Mouse (Mus musculus) MEL (cell line): ENCODE results near the gene Ren1. TPM values are rescaled to one million over a fixed set of nuclear protein-coding genes. Genes with fewer than 3 reads are reported as not detected.

Experiments
- DNase-seq: peaks from one replicate; pipeline ENCODE4 v3.0.0; 2011; ENCODE audit warnings: low read depth, low spot score
- H3K27ac ChIP-seq: 2 replicates; pipeline ENCODE4 v1.5.1; 2012; ENCODE audit warnings: low read depth, mild to moderate bottlenecking, control low read depth, low read length, moderate library complexity; ENCODE audit not compliant: control insufficient read depth
- H3K27me3 ChIP-seq, 2 experiments: fragments of 150-350 bp in 1 of 2; sonication (generic) in 1 of 2; 2 replicates each; pipeline ENCODE4 v1.6.1; 2012; ENCODE audit warnings: low read length in 2 of 2, mild to moderate bottlenecking in 2 of 2, improper control_type of control experiment in 1 of 2, moderate library complexity in 1 of 2; ENCODE audit not compliant: insufficient read depth in 2 of 2, control insufficient read depth in 1 of 2
- H3K36me3 ChIP-seq, 2 experiments: 2 replicates each; pipeline ENCODE4 v1.6.1; 2012 to 2014; ENCODE audit warnings: low read length in 2 of 2, improper control_type of control experiment in 1 of 2, inconsistent platforms in 1 of 2, mild to moderate bottlenecking in 1 of 2; ENCODE audit not compliant: insufficient read depth in 2 of 2, control insufficient read depth in 1 of 2
- H3K4me1 ChIP-seq, 2 experiments: fragments of 150-350 bp in 1 of 2; sonication (generic) in 1 of 2; 2 replicates each; pipeline ENCODE4 v1.6.1; 2012; ENCODE audit warnings: low read length in 2 of 2, improper control_type of control experiment in 1 of 2, mild to moderate bottlenecking in 1 of 2; ENCODE audit not compliant: insufficient read depth in 2 of 2, control insufficient read depth in 1 of 2
- H3K4me3 ChIP-seq, 2 experiments: fragments of 150-350 bp in 1 of 2; sonication (generic) in 1 of 2; 2 replicates each; pipeline ENCODE4 v1.5.1; 2012; ENCODE audit warnings: low read depth in 2 of 2, low read length in 2 of 2, mild to moderate bottlenecking in 2 of 2, moderate library complexity in 2 of 2, control low read depth in 1 of 2, improper control_type of control experiment in 1 of 2; ENCODE audit not compliant: control insufficient read depth in 1 of 2, insufficient read depth in 1 of 2
- H3K79me2 ChIP-seq: 2 replicates; pipeline ENCODE4 v1.6.1; 2012; ENCODE audit warnings: mild to moderate bottlenecking, low read length, moderate library complexity; ENCODE audit not compliant: control insufficient read depth, poor library complexity, insufficient read depth
- H3K9ac ChIP-seq: 2 replicates; pipeline ENCODE4 v1.6.1; 2012; ENCODE audit warnings: low read depth, mild to moderate bottlenecking, control low read depth, low read length, moderate library complexity; ENCODE audit not compliant: control insufficient read depth, poor library complexity, severe bottlenecking
- H3K9me3 ChIP-seq: fragments of 150-350 bp; sonication (generic); replicated peaks from 2 replicates; pipeline ENCODE4 v1.6.1; 2012; ENCODE audit warnings: mild to moderate bottlenecking, low read length, improper control_type of control experiment, moderate library complexity; ENCODE audit not compliant: insufficient read depth
- CHD2 ChIP-seq: IDR thresholded peaks from 2 replicates; pipeline ENCODE4 v1.6.1; 2011; ENCODE audit warnings: low read length, improper control_type of control experiment
- EP300 ChIP-seq, 2 experiments: IDR thresholded peaks; 2 replicates each; pipeline ENCODE4 v1.6.1; 2011; ENCODE audit warnings: improper control_type of control experiment in 2 of 2, low read length in 2 of 2, low read depth in 1 of 2, mild to moderate bottlenecking in 1 of 2
- ETS1 ChIP-seq: IDR thresholded peaks from 2 replicates; pipeline ENCODE4 v1.6.1; 2012; ENCODE audit warnings: low read depth, mild to moderate bottlenecking, inconsistent platforms, low read length, improper control_type of control experiment, moderate library complexity
- KAT2A ChIP-seq: conservative IDR thresholded peaks from 2 replicates; pipeline ENCODE4 v1.6.1; 2012; ENCODE audit warnings: low read depth, low read length, improper control_type of control experiment, inconsistent platforms
- MAFK ChIP-seq: IDR thresholded peaks from 2 replicates; pipeline ENCODE4 v1.6.1; 2011; ENCODE audit warnings: low read depth, mild to moderate bottlenecking, low read length, improper control_type of control experiment, borderline replicate concordance
- MAX ChIP-seq: IDR thresholded peaks from 2 replicates; pipeline ENCODE4 v1.6.1; 2011; ENCODE audit warnings: low read length, improper control_type of control experiment
- MEF2A ChIP-seq: IDR thresholded peaks from 2 replicates; pipeline ENCODE4 v1.6.1; 2014; ENCODE audit warnings: low read depth, mild to moderate bottlenecking, inconsistent platforms, low read length, improper control_type of control experiment; ENCODE audit not compliant: poor library complexity, insufficient replicate concordance, severe bottlenecking; ENCODE audit errors: extremely low read depth
- MYB ChIP-seq: IDR thresholded peaks from 2 replicates; pipeline ENCODE4 v1.6.1; 2011; ENCODE audit warnings: mild to moderate bottlenecking, low read depth, low read length, improper control_type of control experiment
- MYC ChIP-seq: IDR thresholded peaks from 2 replicates; pipeline ENCODE4 v1.6.1; 2011; ENCODE audit warnings: low read depth, mild to moderate bottlenecking, low read length, improper control_type of control experiment, moderate library complexity
- POLR2A ChIP-seq, 2 experiments: IDR thresholded peaks; 2 replicates each; pipeline ENCODE4 v1.6.1; 2011 to 2012; ENCODE audit warnings: low read length in 2 of 2, mild to moderate bottlenecking in 2 of 2, control low read depth in 1 of 2, improper control_type of control experiment in 1 of 2, low read depth in 1 of 2, moderate library complexity in 1 of 2; ENCODE audit not compliant: control insufficient read depth in 1 of 2, insufficient read depth in 1 of 2, poor library complexity in 1 of 2
- POLR2AphosphoS2 ChIP-seq: IDR thresholded peaks from 2 replicates; pipeline ENCODE4 v1.6.1; 2011; ENCODE audit warnings: low read length, improper control_type of control experiment
- RAD21 ChIP-seq: IDR thresholded peaks from 2 replicates; pipeline ENCODE4 v1.6.1; 2011; ENCODE audit warnings: mild to moderate bottlenecking, low read depth, low read length, improper control_type of control experiment
- RCOR1 ChIP-seq: IDR thresholded peaks from 2 replicates; pipeline ENCODE4 v1.6.1; 2012; ENCODE audit warnings: low read depth, mild to moderate bottlenecking, inconsistent platforms, low read length, improper control_type of control experiment
- TAL1 ChIP-seq: IDR thresholded peaks from 2 replicates; pipeline ENCODE4 v1.6.1; 2012; ENCODE audit warnings: mild to moderate bottlenecking, inconsistent platforms, low read length, moderate library complexity, mixed read lengths
- TBP ChIP-seq: IDR thresholded peaks from 2 replicates; pipeline ENCODE4 v1.8.0; 2011; ENCODE audit warnings: low read depth, low read length, improper control_type of control experiment
- ZNF384 ChIP-seq: IDR thresholded peaks from 2 replicates; pipeline ENCODE4 v1.6.1; 2012; ENCODE audit warnings: low read depth, mild to moderate bottlenecking, inconsistent platforms, low read length, improper control_type of control experiment
- polyA plus RNA-seq, 2 experiments: library from polyadenylated mRNA; stranded (reverse) in 1 of 2; unstranded in 1 of 2; fragments of >175 nt in 1 of 2; fragments of >200 nt in 1 of 2; gene quantifications; 2 replicates each; pipeline versions ENCODE4 v1.2.1 to v1.2.4; 2012; ENCODE audit warnings: low replicate concordance in 2 of 2, low read depth in 1 of 2; ENCODE audit not compliant: insufficient read length in 2 of 2, insufficient read depth in 1 of 2, missing spikeins in 1 of 2
- total RNA-seq: library from RNA; depleted of rRNA; stranded (reverse); fragments of 300-350 nt; gene quantifications from 2 replicates; pipeline ENCODE4 v1.2.3, GENCODE M21; 2012

Gene Ren1
- total and polyA plus RNA-seq, 3 experiments = 6.9 to 16.8 TPM; not detected in 1

GRCm38 (mm10) chr1:133404005-133404404 is 53.7 kb downstream of the Ren1 start:
- no peaks in the 10 kb centered on the region; a peak in 2 of 4 replicates for H3K27me3 ChIP-seq
- no peak overlapping the region for H3K4me3 ChIP-seq
- no peaks in the 10 kb centered on the region for H3K36me3 ChIP-seq
- TF ChIP-seq TBP = no peak
- no peak for TF ChIP-seq POLR2AphosphoS2
- no peak for TF ChIP-seq MYC
- no peak for TF ChIP-seq POLR2A (IDR thresholded peaks at IDR 0.05; ENCODE audit: control insufficient read depth in 1 of 2, insufficient read depth in 1 of 2, low read depth in 1 of 2, low read length in 2 of 2, poor library complexity in 1 of 2)
- TF ChIP-seq EP300 (IDR thresholded peaks at IDR 0.05; ENCODE audit: low read depth in 1 of 2, low read length in 2 of 2) = no peak
- no peak for TF ChIP-seq RAD21
- TF ChIP-seq RCOR1 = no peak
- TF ChIP-seq TAL1 = no peak
- no peak for TF ChIP-seq MYB
- no peak for TF ChIP-seq CHD2
- TF ChIP-seq ZNF384 = no peak
- no peak for TF ChIP-seq MAFK
- no peaks in the 10 kb centered on the region for H3K9me3 ChIP-seq
- H3K9ac ChIP-seq = no peak overlapping the region
- DNase-seq = no peak
- H3K27ac ChIP-seq = no peak overlapping the region
- H3K79me2 ChIP-seq = no peaks in the 10 kb centered on the region
- H3K4me1 ChIP-seq = no peaks in the 10 kb centered on the region

- no peak for DNase-seq
- Histone ChIP-seq H3K4me1 (no peaks in the 10 kb centered on the region), H3K9ac (no peak overlapping the region), H3K36me3 (no peaks in the 10 kb centered on the region), H3K4me3 (no peak overlapping the region), H3K27me3 (no peaks in the 10 kb centered on the region; a peak in 2 of 4 replicates), H3K79me2 (no peaks in the 10 kb centered on the region), H3K9me3 (no peaks in the 10 kb centered on the region), H3K27ac (no peak overlapping the region)
- TF ChIP-seq KAT2A (no peak), RAD21 (no peak), MEF2A (no peak), ETS1 (no peak), TBP (no peak), MYC (no peak), EP300 (IDR thresholded peaks at IDR 0.05; ENCODE audit: low read depth in 1 of 2, low read length in 2 of 2) (no peak), MAX (no peak)
Measured at GRCm38 (mm10) chr1:133406614-133407013, 56.3 kb downstream of the Ren1 start.
